Mouse (Mus musculus) kidney, postnatal 14 days (tissue): ENCODE data around the gene H2-DMa.
A peak's percentile ranks its signal among the peaks of the same experiment; 100 is the strongest.
"Not testable (repeated sequence)": the region's sequence is repeated elsewhere in the genome, so short reads cannot be mapped to it uniquely, and the experiment has no call there.

Experiments used
- DNase-seq: peaks from one replicate; pipeline ENCODE4 v3.0.0; 2022; ENCODE audit warnings: mixed read lengths

Gene H2-DMa

DNA sequence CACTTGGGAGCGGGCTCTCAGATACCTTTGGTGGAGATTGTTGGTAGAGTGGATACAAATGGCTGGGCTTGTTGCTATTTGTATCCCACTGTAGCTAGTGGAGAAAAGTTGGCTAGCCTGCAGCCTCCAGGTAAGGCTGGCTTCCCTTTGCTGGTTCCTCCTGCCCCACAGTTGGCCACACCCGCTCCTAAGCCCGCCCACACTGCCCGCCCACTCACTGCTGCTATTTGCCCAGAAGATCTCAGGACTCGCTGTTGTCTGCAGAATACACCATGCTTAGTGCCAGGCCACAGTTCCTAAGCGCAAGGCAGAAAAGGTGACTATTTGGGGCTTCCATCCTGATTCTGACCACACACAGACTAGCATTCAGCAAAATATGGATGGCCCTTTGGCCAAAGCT lies 8.1 kb downstream of the H2-DMa start:
- DNase-seq, result peak; percentile 79

DNA sequence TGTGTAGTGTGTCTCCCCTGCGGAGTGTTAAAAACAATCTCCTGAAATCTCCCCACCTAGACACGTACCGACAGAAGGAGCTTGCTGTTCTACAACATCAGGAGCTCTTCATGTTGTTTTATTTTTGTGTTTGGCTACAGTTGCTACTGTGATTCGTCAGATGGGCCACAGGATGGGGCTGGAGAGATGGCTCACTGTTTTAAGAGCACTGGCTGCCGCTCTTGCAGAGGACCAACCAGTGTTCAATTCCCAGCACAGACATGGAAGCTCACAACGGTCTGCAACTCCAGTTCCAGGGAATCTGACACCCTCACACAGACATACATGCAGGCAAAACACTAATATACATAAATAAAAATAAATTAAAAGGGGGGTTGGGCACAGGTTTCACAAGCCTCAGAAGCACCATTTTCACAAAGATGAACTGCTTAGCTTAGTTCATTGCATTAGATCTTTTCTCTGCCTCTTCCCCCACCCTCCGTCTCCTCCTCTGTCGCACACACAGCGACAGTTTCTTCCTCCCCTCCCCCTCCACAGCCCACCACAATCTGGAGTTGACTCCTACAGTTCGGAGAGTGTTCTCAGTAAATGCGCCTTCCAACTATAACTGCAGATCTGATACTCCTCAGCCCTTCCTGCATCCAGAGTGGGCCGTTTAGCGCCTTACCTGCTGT lies 9.1 kb downstream of the H2-DMa start:
- no peak for DNase-seq

DNA sequence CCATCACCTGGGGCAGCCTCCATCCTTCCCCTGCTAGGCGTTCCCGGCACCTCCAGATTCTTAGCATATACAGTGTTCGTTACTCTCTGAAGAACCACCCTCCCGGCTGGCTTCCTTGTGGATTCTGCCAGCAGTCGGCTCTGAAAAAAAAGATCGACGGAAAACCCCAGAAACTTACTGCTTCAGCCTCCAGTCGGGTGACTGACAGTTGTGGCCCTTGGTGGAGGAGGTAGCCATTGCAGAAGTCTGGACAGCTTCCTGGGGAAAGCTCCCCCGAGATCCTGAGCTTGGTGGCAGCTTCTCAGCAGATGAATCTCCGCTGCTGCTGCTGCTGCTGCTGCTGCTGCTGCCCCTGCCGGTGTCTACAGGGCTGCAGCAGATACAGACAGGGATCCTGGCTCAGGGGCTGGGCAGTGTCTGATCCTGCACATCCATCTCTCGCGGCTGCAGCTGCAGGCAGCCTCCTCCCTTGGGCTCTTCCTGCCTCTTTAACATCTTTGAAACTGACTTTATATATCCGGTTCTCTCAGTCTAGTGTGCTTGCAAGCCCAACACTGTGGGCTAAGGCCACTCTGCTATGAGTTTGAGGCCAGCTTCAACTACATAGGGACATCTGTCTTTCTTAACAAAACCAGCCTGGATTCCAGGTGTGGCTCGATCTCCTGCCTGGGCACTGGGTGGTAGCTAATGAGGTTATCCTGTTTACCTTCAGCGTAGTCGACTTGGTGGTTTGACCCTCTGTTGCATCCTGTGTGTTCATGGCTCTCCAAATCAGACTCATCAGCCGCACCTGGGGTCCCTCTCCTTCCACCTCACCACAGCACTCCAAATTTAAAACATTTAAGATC lies 9.8 kb downstream of the H2-DMa start:
- no peak for DNase-seq

DNA sequence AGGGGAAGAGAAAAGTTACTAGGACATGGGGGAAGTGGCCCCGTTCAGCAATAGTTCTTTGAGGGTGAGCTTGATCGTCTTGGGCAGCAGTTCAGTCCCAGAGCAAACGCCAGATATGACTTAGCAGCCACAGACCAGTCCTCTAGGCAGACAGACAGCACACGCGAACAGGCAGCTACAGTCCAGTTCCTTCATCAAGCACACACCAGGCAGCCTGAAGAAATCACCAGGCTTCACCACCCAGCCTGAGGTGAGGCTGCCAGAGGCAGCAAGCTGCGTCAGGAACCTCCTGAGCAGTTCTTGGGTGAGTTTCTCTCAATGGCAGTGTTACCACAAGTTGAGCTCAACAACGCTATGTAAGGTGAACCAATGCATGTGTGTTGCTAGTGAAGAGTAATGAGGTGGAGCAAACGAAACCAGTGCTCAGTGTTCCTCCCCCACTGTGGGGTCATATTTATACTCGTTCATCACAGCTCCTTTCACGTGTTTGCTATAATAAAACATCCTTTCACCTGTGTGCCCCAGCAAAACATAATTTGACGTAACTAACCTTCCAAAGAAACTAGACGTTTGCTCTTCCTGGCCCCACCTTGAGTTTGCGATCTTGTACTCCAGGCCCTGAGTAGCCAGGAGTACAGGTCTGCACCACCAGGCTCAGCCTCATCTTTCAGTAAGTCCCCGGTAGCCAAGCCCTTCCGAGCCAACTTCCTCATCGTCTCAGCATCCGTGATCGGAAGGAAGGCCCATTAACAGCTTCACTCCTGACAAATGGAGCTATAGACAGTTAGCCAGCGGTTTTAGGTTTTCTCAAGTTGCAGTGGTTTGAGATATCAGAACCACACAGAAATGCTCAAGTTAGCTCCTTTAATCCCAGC lies 11.0 kb downstream of the H2-DMa start:
- peak; percentile 0 for DNase-seq

DNA sequence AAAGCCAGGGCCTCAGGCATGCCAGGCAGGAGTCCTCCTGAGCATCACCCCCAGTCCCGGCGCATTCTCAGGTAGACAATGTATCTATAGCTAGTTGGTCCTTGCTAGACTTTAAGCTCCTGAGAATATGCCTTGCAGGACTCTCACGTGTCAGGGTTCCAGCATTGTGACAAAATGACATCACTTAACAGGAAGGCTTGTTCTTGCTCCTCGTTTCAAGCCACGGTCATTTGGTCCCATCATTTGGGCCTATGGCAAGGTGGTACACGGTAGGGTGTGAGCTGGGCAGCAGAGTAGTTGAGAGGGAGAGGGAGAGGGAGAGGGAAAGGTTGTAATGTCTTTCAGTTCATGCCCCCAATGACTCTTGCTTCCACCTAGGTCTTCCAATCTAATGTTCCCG lies 12.6 kb downstream of the H2-DMa start:
- DNase-seq, result peak; percentile 0

DNA sequence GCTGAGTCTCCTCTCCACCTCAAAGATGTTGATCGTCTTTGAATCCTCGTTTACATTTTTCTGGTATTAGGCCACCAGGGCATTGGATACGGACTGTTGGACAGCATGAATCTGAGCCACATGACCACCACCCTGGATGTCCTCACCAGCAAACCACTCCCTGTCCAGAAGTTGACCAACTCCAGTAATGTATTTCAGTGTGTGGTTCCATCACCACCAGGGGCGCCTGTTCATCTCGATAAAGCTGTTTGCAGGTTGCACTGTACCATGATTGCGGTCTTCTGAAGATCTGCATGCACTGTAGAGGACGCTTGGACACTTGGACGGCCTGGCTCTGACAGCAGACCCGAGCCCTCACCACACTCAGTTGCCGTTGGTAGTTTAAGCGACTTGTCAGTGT lies 13.9 kb downstream of the H2-DMa start:
- DNase-seq, result no peak

DNA sequence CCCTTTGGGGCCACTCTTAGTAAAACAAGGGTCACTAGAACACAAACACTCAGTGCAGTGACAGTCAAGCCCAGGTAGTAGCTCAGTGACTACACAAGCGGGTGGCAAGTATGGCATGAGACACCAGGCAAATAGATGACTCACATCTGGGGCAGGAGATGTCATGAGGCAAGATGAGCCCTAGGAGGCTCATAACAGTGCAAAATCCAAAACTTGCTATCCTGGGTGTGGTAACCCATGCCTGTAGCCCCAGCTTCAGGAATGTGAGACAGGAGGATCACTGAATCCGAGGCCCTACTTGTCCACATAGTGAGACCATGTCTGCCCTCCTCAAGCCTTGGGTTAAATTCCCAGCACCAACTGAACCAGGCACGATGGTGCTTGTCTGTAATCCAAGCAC lies 15.1 kb downstream of the H2-DMa start:
- DNase-seq, result no peak

DNA sequence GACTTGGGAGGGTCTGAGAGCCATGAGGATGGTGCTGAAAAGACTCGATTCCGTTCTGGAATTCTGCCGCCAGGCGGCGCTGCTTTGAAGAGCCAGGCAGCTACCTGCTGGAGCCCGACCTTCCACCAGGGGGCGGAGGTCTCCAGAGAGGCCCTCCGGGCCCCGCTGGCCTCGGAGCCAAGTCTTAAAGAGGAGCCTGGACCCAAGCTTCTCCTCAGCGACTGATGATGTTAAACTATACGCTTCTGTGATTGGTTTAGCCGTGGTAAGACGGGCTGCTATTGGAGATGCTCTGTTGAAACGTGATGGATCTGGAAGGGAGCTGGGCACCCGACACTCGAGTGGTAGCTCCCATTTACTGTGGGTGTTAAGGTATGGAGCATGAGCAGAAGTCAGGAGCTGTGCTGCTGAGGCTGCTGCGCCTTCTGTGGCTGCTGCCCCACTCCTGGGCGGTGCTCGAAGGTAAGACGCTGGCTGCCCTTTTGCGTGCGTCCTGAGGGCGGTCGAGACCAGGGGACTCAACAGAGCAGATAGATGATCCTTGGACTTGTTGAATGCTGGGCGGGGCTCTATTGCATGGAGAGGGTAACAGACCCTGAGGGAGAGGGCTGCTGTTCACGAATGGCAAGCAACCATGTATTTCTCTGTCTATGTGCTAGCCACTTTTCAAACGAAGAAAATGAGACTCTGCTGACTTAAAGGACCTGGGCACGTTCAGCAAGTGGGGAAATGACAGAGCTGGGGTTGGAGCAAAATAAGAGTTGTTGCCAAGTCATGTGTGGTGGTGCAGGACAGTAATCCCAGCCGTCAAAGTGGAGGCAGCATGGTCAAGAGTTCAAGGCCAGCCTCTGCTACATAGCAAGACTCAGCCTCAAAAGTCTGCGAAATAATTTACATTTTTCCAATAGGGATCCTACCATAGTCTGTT lies 16.2 kb downstream of the H2-DMa start:
- peak; percentile 98 for DNase-seq

DNA sequence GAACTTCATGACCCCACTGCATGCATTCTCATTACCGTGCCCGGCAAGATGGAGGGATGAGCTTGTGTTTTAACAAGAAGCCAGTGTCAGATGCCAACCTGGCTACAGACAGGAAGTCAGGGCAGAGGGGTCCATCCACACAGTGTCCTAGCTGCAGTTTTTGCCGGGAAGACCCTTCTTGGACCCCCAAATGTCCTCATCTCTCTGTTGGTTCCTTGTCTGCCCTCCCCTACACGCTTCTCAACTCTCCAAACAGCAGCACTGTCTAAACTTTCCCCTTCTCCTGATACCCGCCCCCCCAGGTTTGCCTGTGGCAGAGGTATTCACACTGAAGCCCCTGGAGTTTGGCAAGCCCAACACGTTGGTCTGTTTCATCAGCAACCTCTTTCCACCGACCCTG lies 18.3 kb downstream of the H2-DMa start:
- DNase-seq, result no peak

DNA sequence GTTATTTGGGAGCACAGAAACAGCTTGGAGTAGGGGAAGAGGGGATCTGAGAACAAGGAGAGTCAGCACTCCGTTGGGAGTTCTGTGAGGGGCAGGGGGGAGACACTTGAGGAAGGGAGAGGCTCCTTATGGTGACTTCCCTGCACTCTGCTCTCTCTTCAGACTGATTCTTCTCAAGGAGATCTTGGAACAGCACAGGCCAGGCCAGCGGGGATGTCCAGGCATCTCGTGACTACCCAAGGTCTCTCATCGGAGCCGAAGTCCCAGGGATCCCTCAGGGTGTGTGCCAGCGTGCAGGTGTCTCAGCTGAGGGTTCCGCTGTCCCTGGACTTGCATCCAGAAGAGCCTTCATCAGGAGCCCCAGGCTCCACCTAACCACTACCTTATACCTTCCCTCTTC lies 19.3 kb downstream of the H2-DMa start:
- no peak for DNase-seq

DNA sequence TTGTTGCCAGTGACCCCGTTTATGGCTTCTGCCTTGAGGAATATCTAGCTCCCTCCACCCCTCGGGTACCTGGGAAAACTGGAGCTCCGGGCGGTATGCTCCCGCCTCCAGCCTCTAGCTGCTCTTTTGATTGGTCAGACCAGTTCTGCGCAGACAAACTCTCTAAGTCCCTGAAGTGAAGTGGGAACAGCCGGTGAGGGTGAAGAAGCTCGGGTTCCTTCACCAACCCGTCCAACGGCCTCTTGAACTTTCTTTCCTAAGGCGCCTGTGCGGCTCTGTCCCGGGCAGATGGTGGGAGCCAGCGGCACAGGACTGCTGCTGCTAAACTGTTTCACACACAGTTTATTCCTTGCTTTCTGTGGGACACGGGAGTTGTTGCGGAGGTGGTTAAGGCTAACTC lies 20.1 kb downstream of the H2-DMa start:
- DNase-seq, result peak; percentile 72

DNA sequence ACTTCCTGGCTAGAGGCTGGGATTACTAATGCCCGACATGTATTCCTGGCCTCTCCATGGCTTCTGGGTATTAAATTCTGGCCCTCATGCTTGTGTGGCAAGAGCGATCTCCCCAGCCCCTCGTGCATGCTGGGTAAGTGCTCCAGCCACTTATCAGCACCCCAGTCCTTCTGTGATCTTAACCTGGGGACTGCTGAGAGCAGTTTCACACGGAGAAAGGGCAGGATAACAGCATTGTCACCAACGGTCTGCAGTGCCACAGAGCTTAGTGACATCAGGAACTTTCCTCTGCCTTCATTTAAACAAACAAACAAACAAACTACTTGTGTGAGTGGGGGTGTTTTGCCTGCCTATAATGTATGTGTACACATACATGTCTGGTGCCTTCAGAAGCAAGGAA lies 20.9 kb downstream of the H2-DMa start:
- DNase-seq, result no peak

DNA sequence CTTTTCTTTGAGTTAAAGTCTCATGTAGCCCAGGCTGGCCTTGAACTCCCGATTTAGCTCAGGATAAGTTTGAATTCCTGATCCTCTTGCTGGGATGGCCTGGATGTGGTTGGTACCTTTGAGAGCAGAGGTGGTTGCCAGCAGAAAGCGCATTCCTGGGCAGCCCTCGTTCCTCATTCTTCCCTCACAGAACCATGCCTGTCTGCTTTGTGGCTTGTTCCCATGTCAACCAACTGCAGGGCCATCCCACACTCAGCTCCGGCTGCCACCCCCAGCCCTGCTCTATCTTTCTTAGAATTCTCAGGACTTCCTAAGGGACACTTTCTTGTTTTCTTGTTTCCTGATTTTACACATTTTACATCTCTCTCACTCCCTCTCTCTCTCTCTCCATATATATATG lies 22.1 kb downstream of the H2-DMa start:
- DNase-seq, result no peak

DNA sequence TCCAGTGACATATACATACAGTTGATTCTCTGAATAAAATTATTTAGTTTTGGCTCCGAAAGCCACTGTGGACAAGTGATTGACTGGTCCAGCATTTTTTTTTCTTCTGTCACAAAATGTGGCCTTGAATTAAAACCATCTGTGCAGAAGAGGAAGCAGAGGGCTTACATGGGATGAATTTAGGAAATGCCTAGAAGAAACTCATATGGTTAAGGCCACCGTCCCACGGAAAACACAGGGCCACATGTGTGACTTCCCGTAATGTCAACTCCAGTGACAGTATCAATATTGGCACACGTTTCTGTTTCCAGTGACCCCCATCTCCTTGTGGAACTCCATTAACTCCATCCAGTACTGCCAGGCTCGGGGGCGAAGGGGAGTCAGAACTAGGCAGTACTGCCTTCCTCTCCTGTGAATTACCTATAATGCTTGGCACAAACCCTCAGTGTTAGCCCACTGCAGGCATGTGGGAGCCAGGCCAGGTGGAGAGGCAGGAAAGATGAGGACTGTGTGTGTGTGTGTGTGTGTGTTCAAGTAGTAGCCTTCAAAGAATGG lies 23.2 kb downstream of the H2-DMa start:
- no peak for DNase-seq

DNA sequence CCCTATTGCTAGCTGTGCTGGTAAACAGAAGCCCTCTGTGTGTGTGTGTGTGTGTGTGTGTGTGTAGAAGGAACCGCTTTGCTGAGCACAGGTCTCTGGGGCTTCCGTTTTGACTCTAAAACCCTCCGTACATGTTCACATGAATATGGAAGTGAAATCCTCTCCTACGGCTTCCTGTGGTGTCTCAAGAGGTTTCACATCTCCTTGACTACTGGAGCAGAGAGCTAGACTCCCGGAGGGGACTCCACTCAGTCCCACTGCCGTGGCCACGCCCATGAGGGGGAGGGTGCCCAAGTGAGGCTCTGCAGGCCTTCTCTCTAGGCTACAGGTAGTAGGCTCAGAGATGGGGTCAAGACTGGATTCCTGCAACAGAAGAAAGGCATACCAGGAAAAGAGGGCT lies 23.7 kb downstream of the H2-DMa start, which contains the start of gene H2-DMb2:
Gene H2-DMb2 (plus strand): TSS at position 275 of the 400 bp plus-strand sequence.
- DNase-seq, result peak; percentile 57

DNA sequence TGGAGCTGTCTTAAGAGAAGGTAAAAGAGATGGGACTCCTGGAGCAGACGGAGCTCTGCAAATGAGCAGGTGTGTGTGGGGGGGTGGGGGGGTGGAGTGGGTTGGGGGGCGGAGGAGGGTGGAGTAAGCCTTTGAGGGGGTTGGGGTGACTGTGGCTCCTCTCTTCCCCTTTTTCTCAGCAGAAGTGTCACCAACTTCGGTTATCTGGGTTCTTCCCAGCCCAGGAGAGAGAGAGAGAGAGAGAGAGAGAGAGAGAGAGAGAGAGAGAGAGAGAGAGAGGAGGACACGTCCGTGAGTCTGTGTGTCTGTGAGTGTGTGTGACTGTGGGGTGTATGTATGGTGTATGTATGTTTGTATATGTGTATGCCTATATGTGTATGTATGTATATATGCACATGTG lies 24.1 kb downstream of the H2-DMa start:
- DNase-seq, result no peak

DNA sequence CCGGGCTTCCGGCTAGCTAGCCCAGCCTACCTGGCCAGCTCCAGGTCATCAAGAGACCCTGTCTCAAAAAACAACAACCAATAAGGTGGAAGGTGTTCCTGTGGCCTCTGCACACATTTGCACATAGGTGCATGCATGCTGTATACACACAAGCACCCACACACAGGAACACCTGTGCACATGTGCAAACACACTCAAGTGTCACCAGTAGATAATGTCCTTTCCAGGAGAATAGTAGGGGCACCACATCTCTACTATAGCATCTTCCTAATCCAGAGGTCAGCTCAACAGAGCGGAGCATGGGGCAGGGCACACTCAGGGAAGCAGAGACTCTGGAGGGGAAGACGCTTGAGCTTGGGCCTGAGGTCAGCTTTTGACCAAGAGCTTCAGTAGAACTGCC lies 24.9 kb downstream of the H2-DMa start:
- DNase-seq, result not testable (repeated sequence)

DNA sequence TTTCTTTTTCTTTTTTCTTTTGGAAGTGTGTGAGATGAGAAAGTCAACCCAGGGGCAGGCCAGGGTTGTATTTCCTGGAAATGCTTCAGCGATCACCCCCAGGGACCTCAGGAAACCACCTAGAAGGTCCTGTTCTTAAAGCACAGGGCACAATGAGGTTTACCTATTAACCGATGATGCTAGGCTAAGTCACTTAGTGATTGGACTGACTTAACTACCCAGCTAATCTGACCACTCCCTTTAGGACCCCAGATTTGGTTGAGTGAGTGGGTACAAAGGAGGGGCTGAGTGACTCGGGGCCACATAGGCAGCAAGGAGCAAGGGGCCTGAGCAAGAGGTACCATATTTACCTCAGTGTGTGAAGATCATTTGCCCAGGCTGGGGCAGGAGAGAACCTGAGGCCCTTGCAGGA lies 25.6 kb downstream of the H2-DMa start:
- no peak for DNase-seq

DNA sequence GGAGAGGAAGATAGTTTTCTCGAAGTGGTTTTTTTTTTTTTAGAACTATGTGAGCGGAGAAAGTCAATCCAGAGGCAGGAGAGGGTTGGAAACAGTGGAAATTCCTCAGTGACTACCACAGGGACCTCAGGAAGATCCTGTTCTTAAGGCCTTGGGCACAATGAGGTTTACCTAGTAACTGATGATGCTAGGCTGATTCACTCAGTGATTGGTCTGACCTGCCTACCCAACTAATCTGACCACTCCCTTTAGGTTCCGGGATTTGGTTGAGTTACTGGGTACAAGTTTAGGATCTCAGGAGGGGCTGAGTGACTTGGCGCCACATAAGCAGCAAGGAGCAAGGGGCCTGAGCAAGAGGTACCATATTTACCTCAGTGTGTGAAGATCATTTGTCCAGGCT lies 33.6 kb downstream of the H2-DMa start, which contains the start of gene H2-DMb1:
Gene H2-DMb1 (plus strand): TSS at position 150 of the 400 bp plus-strand sequence.
- peak; percentile 81 for DNase-seq

DNA sequence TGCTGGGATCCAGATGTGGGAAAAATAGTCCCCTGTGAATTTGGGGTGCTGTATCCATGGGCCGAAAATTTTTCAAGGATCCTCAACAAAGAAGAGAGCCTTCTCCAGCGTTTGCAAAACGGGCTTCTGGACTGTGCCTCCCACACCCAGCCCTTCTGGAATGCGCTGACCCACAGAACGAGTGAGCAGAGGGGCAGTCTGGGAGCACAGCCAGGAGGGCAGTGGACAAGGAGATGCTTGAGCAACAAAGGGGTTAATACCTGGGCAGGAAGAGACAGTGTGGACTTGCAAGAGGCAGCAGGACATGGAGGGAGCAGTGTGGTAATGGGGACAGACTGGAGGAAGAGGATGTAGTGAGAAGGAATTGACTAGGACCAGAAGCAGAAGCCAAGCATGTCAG lies 36.2 kb downstream of the H2-DMa start:
- DNase-seq, result peak; percentile 41

DNA sequence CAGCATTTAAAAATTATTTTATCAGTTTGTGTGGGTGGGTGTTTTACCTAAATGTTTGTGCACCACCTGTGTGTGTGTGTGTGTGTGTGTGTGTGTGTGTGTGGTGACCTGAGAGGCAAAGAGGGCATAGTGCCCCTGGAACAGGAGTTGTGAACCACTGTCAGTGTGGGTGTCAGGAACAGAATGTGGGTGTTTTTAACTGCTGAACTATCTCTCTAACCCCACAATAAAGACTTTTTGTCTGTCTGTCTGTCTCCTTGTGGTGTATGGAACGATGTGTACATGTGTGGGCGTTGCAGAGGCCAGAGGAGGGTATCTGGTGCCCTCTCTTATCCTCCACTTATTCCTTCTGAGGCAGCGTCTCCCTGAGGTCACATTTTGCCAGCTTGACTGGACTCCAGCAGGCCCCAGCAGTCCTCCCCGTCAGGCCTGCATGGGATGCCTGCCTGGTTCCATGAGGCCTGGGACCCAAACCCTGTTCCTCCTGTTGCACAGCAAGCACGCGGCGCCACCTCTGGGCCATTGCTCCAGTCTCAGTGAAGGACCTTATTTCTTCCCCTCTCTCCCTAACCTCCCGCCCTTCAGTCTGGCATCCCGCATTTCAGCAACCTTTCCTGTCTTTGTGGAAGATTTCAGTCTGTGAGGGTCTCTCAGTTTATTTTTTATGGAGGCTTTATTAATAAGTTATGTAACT lies 45.0 kb downstream of the H2-DMa start:
- DNase-seq, result no peak
